Mouse (Mus musculus) brain, adult 2 months (tissue): ENCODE results near the gene Alk.

Experiments used
- DNase-seq: peaks from one replicate; pipeline ENCODE4 v3.0.0; 2011; ENCODE audit warnings: low read depth, low spot score

Gene Alk

GRCm38 (mm10) chr17:72038371-72038770 lies 566.1 kb downstream of the Alk start:
- DNase-seq = no peak

GRCm38 (mm10) chr17:72030672-72031071 lies 573.8 kb downstream of the Alk start:
- no peak for DNase-seq

- DNase-seq = no peak
These were observed 581.1 kb downstream of the Alk start for GRCm38 (mm10) chr17:72023323-72023722.

DNA sequence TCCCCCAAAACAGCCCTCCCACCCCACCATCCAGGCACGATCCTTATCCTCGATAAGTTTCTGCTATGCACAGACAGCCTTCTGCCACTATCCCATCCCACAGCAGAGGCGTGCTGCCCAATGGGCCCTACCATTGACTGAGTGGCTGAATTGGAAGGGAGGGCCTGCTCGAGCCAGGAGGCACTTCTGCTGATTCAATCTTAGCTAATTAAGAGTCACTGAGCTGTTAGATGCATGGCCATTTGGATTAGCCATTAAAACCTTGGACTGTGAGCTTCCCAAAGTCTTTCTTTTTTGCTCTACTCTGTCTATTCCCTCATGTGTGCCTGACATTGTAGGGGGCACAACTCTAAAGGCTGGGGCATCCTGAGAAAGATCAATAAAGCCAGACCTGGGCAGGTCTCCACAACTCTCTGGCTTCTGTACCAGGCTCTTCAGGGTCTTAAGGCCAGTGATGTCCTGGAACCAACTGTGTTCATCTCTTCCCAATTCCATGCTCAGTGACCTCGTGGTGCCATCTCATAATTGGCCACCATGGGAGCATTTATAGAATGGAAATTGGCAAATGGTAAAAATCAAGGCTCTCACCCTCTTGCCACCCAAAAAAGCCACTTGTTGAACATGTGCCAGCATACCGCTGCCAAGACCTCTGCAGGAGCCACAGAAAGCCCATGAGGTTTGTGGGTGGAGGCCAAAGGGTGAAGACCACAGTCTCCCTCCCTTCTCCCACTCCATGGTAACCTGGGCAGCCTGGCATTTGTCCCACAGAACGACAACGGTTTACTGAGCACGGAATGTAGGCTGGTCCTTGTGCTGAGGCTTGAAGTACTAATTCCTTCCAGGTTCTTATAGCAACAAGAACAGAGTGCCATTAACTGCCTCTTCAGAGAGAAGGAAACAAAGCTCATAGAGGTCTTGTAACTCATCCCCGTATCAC lies 582.4 kb downstream of the Alk start:
- no peak for DNase-seq

- DNase-seq = no peak
These were observed 587.1 kb downstream of the Alk start for GRCm38 (mm10) chr17:72017329-72017728.

GRCm38 (mm10) chr17:72015253-72015652 lies 589.2 kb downstream of the Alk start:
- DNase-seq = peak; percentile 96

GRCm38 (mm10) chr17:72012775-72013174 lies 591.7 kb downstream of the Alk start:
- DNase-seq = no peak

GRCm38 (mm10) chr17:72009836-72010235 lies 594.6 kb downstream of the Alk start:
- DNase-seq = no peak

DNA sequence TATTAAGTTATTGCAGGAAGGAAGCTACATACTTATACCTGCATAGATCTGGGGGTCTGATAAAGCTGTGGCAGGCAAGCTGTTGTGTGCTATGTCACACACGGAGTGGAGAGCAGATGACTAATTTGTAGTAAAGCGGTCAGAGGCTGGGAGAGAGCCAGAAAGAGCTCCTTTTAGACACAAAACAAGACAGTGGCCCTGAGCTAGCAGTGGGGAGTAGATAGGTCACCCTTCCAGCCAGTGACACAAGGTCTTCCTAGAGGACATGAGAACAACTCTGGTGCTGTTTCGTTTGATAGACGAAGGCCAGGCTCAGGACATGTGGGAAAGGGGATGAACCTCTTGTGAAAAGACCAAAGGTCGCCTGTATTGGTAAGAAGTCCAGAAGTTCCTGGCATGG lies 596.0 kb downstream of the Alk start:
- DNase-seq = no peak

GRCm38 (mm10) chr17:72005365-72005764 lies 599.1 kb downstream of the Alk start:
- DNase-seq = no peak

- no peak for DNase-seq
These were observed 604.6 kb downstream of the Alk start for GRCm38 (mm10) chr17:71999527-72000482.

- DNase-seq = peak; percentile 83
These were observed 606.7 kb downstream of the Alk start for GRCm38 (mm10) chr17:71997680-71998079.

DNA sequence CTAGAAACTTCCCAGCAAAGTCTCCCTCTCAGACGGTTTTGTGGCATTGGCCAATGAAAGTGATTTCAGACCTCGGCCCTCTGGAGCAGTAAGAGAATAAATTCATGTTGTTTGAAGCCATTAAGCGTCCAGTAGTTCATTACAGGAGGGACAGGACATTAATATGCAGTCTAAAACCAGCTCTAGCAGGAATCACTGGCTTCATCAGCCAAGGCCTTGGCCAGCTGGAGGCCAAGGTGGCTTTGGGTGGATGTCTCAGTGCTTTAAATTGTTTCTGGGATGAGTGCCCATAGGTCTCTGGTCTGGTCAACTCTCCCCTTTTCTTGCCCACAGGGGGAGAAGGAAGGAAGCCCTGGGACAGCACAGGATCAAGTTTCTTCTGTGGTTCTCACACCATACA lies 608.9 kb downstream of the Alk start:
- DNase-seq = no peak

GRCm38 (mm10) chr17:71994144-71994543 lies 610.3 kb downstream of the Alk start:
- DNase-seq = no peak

DNA sequence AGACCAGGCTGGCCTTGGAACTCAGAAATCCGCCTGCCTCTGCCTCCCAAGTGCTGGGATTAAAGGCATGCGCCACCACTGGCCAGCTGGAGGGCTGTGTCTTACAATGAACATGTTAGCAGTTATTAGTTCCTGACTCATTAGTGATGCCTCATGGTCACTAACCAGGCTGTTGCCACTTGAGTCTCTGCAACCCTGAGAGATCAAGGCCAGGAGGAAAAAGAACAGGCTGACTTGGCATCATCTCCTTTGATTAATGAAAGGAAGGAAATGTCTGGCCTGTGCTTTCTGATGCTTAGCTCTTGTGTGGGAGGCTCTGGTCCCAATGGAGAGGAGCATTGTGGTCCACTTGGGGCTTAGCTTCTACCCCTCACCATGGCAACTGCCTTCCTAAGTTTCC lies 611.4 kb downstream of the Alk start:
- no peak for DNase-seq

- DNase-seq = no peak
These were observed 613.2 kb downstream of the Alk start for GRCm38 (mm10) chr17:71991260-71991659.

DNA sequence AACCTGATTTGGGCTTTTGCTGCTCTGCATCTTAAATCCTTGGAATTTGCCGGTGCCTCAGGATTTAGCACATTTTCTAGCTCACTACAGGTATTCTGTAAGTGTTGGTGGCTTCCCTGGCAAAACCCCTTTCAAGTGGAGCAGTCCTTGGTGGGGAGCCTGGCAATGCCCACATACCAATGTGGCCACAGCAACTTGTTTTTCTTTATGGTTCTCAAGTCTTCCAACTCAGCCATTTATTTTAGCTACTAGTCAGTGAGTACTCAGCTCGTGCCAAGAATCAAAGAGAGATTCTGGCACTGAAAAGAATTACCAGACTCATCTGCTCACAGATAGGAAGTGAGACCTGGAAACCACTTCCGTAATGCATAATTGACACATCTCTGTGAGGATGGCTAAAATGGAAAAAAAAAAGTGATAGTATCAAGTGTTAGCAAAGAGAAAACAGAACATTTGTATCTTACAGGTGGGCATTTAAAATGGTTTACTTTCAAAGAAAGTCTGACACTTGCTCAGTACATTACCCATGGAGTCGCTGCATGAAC lies 614.2 kb downstream of the Alk start:
- DNase-seq = no peak

- no peak for DNase-seq
These were observed 615.5 kb downstream of the Alk start for GRCm38 (mm10) chr17:71988736-71989569.

DNA sequence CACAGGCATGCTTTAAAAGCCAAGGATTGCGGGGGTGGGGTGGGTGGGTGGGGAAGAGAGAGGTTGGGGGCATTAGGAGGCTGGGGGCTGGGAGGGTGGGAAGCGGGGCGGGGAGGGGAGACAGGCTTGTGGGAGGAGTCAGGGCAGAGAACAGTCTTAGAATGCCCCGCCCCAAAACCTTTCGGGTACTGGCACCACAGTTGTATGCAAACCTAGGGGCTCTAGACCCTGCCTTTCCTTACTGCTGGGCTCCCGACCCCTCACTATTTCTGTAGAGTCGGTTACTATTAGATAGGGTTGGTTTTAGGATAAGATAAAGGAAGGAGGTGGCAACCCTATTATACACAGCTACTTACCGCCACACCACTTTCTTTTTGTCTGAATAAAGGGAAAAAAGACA lies 617.4 kb downstream of the Alk start:
- no peak for DNase-seq

DNA sequence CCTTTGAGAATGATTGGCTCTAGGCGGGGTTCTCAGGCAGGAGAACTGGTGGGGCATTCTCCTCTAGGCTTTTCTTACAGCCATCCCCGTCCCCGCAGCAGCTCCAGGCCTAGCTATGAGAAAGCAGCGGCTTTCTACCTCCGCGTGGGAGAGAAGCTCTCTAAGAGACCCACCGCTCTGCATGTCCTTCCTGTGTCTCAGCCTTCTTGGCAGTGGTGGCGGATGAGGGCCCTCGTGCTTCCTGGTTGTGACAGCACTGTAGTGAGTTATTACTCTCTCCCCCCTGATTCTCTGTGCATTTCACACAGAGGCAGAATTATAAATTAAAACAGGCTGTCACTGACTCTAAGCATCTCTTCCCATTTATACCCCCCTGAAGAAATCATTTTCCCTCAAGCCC lies 618.0 kb downstream of the Alk start:
- DNase-seq = no peak

GRCm38 (mm10) chr17:71981177-71981576 lies 623.2 kb downstream of the Alk start:
- no peak for DNase-seq
